Mouse (Mus musculus) adrenal gland, adult 18-20 months (tissue): ENCODE results near the gene Apof. TPM values are rescaled to one million over a fixed set of nuclear protein-coding genes. Genes with fewer than 3 reads are reported as not detected.
A peak's percentile ranks its signal among the peaks of the same experiment; 100 is the strongest.
"Not testable (repeated sequence)": the region's sequence is repeated elsewhere in the genome, so short reads cannot be mapped to it uniquely, and the experiment has no call there.

Experiments used
- DNase-seq, 2 experiments: peaks; one replicate each; pipeline ENCODE4 v3.0.0; 2021 to 2022; ENCODE audit warnings: low spot score in 2 of 2
- total RNA-seq, 2 experiments: library from RNA; stranded (reverse); gene quantifications; 1 replicate in 1 of 2; 2 replicates in 1 of 2; pipeline ENCODE4 v1.2.3; 2021

Gene Apof
- total RNA-seq, 2 experiments from 2014 or later = 0.64 to 10.7 TPM

DNA sequence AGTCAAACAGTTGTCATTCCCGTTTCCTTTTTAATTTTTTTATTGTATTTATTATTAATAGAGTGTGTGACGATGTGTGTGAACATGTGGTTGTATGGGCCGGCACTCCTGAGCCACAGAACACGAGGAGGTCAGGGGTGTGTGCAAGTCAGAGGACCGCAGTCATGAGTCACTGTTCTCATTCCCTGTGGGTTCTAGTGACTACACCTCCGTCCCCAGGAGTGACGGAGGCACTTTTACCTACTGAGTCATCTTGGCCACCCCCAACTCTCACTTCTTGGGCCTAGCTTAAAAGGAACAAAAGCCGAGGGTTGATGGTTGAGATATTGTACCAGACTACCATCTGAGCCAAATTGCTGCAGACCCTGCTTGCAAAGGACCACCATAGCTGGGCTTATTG lies 12.1 kb upstream of the Apof start:
- no peak for DNase-seq

DNA sequence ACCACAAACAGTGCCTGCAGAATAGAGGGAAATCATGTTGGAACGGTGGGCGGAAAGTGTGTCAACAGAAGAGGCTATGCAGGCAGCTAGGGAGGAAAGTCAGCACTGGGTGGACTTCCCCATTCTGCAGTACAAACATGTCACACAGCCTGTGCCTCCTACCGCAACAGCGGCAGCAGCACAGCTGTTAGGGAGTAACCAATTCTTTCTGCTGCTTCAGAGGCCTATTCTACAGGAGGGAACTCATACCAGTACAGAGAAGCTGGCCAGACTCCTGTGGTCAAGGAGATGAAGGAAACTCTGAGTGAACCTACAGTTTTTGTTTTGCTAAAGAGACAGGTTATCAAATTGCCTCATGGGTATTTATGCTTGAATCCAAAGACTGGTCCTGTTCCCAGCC lies 9.5 kb upstream of the Apof start:
- no peak for DNase-seq

DNA sequence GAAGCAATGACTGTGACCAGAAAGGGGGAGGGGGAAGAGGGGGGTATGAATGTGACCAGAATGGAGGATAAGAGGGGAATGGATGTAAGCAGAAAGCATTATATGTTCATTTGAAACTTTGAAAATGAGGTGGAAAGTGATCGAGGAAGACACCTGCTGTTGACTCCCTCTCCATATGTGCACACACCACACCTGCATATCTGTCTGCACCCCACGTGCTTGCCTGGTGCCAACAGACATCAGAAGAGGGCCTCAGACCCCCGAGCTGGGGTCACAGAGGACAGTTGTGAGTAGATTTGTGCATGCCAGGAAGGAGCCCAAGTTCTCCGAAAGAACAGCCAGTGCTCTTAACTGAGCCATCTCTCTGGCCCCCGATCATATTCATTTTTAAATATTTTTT lies 8.5 kb upstream of the Apof start:
- DNase-seq = no peak

DNA sequence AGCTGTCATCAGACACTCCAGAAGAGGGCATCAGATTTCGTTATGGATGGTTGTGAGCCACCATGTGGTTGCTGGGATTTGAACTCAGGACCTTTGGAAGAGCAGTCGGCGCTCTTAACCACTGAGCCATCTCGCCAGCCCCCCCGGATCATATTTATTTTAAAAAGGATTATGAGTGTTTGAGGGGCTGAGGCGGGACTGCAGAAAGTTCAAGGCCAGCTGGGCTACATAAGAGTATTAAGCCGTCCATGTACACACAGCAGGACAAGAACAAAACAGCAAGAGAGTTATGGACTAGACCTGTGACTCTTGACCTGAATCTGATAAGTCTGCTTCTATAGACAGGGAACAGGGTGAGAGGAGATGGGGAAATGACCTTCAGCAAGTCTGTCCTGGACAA lies 8.1 kb upstream of the Apof start:
- DNase-seq = not testable (repeated sequence)

DNA sequence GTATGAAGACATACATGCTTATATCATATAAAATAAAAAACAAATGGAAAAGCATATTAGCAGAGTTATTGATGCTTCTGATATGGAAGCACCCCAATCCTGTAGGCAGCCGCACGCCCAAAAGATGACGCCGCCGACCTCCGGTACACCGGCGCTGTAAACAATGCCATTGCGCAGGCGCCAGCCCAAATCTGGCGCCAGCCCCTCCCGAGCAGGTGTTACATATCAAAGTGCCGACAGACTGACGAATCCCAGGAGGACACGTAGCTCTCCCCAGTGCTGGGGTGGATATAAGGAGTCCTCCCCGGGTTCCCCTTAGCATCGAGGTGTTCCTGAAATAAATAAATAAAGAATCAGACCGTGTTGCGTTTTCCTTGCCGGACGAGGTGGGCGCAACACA lies 6.2 kb upstream of the Apof start:
- DNase-seq = no peak

DNA sequence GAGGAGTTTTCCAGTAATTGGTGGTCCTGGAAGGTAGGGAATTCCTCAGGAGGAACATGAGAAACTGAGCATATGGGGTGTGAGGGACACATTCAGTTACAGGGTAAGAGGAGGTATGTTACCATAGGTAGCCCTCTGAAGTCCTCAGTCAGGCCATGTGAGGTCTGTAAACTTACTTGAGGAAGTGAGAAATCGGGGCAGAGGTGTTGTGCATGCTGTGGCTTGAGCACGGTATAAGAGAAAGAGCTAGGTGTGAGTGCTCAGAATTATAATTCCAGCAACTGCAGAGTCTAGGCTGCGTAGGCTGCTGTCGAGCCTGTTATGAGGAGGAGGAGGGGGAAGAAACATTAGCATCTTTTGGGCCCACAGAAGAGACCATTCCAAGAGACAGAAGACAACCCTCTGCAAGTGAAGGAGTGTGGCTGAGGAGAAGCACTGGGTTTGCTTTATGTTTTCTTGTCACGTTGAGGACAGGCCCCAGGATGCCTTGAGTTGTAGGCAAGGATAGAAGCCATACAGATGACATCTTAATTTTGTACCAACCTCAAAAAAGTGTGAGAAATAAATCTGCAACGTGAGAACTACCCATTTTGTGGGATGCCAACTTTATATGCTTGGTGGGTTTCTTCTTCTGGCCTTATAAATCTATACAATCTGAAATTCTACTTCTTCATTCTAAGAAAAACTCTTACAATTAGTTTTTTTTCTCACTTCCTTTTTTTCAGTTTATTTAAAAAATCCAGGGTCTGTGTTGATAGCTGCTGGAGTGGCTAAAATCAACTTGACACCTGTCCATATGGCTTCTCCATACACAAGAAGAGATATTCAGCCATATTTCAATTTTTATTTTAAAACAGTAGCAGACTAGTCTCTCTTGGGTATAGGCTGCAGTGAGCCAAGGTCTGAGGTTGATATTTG lies 4.8 kb upstream of the Apof start:
- no peak for DNase-seq

DNA sequence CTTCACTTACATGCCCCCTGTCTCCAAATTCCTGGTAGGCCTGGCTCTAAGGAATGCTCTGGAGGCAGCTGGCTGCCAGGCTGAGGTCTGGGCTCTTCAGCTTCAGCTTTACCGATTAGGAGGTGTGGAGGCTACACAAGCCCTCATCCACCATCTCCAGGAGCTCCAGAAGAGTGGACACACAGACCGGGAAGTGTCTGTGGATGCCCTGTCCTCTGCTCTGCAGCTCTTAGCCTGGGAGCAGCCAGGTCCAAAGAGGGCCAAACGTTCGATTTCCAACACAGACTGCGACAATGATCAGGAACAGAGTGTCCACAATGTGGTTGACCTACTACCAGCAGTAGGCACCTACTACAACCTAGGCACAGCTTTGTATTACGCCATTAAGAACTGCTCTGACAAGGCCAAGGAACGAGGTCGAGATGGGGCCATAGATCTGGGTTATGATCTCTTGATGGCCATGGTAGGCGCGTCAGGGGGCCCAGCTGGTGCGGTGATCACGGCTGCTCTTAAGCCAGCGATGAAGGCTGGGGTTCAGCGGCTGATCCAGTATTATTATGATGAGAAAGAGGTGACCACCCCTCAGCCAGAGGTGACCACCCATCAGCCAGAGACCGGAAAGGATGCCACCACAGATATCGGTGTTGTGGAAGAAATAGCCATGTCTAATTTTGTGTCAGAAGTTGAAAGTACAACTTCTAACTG lies 887 bp downstream of the Apof start:
- no peak for DNase-seq

DNA sequence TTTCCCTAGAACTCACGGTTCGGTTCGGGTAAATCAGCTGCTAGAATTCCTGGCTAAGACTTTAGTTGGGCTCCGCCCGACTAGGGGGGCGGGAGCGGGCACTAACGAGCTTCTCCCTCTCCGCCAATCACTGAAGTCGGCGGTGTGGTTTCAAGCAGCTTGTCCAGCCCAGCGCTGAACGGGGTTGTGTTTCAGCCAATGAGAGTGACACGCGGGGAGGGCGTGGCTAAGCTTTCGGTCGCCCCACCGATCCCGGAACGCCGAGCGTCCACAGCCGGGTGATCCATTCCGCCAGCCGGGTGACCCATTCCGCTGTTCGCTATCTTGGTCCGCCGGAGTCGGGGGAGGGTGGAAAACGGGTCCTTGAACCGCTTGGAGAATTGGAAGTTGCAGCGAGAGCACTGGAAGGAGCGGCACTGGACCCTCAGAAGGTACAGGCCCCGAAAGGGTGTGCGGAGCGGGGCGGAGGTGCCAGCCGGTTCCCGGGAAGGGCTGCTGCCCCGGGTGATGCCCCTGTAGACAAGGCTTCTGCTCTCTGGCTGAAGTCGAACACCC lies 1.9 kb downstream of the Apof start, which contains the start of gene Stat2:
TSS of gene Stat2 (plus strand) at position 273 of the 555 bp plus-strand sequence.
- DNase-seq = peak; percentile 92 to 95

DNA sequence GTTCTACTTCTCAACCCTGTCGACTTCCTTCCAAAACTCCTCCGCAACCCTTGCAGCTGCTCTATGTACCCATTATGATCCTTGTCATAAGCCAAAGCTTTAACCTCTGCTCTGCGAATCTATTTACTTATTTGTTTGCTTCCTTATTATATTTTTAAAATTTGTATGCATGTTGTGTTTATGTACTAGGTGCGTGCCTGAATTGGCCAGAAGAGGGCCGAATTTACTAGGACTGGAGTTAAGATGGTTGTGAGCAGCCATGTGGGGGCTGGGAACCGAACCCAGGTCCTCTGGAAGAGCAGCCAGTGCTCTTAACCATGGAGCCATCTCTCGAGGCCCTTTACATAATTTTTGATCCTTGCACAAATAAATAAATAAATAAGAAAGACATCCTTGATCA lies 2.4 kb downstream of the Apof start:
- DNase-seq = no peak

DNA sequence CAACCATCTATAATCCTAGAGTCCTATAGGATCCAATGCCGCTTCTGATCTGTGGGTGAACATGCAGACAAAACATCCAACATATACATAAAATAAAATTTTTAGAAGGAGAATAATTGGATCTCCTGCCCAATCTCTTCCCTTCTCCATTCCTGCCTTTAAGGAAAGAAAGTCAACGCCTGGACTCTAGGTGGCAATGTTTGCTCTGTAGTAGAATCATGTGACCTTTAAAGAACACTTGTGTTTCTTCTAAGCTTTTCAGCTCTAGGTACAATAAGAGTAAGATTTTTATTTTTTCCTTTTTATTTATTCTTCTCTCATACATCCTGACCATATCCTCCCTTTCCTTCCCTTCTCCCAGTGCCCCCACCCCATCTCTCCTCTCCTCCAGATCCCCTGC lies 3.4 kb downstream of the Apof start:
- no peak for DNase-seq

DNA sequence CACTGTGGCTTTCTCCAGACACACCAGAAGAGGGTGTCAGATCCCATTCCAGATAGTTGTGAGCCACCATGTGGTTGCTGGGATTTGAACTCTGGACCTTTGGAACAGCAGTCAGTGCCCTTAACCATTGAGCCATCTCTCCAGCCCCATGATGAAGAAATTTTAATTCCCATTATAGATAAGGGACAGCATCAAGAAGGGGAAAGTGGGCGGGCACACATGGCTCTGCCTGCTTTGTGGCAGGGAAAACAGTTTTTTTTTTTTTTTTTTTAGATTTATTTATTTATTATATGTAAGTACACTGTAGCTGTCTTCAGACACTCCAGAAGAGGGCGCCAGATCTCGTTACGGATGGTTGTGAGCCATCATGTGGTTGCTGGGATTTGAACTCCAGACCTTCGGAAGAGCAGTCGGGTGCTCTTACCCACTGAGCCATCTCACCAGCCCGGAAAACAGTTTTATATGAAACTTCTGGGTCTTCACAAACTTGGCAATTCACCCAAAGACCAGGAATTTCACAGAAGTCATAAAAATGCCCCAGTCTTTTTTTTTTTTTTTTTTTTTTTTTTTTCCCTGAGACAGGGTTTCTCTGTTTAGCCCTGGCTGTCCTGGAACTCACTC lies 4.5 kb downstream of the Apof start:
- DNase-seq = not testable (repeated sequence)

DNA sequence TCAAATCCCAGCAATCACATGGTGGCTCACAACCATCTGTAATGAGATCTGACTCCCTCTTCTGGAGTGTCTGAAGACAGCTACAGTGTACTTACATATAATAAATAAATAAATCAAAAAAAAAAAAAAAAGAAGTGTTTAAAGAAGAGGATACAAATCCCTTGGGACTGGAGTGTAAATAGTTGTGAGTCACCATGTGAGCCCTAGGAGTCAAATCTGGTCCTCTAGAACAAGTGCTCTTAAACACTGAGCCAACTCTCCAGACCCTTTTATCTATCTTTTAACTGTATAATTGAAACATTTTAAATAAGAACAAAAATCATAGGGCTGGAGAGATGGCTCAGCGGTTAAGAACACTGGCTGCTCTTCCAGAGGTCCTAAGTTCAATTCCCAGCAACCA lies 6.9 kb downstream of the Apof start:
- not testable (repeated sequence) for DNase-seq

DNA sequence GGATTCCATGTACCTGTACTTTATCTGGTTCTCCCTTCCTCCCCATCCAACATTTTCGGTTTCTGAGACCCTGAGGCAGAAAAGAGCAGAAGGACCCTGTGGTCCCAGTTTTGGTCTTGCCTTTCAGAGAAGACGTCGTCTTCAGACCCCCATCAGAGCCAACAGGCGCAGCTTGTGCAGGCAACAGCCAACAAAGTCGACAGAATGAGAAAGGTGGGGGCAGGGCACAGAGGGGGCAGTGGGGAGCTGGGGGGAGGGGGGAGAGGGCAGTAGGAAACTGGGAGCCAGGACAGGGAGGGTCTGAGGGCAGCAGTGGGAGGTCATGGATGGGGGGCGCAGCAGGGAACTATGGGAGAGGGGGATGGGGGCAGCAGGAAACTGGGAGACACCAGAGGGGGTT lies 9.7 kb downstream of the Apof start:
- DNase-seq = no peak

DNA sequence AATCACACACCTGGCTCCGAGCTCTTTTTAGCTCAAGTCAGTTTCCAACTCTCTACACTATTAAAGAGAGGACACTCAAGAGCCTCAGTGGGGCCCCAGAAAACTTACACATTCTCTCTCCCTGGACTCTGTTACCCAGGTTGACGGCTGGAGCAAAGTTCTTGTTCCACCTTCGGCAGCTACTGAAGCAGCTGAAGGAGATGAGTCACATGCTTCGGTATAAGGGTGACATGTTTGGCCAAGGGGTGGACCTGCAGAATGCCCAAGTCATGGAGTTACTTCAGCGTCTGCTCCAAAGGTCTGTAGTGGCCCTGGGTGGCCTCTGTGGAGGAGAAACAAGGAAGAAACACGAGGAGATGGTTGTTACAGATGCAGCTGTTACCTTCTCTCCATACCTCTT lies 12.5 kb downstream of the Apof start:
- DNase-seq = no peak

DNA sequence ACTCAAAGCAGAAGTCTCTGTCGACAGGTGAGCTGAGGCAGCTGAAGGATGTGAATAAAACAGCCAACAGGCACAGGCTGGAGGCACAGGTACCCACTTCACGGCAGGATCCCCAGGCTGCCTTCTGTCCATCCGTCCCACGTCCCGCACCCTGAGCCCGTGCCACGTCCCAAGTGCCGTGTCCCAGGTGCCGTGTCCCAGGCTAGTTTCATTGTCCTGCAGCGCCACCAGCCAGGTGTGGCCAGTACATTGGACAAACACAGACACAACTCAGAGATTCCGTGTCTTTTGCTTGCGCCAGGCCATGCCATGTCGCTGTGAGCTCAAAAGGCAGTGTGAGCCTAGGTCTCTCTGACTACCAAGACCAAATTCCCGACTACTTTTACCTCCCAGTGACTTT lies 13.2 kb downstream of the Apof start:
- DNase-seq = no peak

DNA sequence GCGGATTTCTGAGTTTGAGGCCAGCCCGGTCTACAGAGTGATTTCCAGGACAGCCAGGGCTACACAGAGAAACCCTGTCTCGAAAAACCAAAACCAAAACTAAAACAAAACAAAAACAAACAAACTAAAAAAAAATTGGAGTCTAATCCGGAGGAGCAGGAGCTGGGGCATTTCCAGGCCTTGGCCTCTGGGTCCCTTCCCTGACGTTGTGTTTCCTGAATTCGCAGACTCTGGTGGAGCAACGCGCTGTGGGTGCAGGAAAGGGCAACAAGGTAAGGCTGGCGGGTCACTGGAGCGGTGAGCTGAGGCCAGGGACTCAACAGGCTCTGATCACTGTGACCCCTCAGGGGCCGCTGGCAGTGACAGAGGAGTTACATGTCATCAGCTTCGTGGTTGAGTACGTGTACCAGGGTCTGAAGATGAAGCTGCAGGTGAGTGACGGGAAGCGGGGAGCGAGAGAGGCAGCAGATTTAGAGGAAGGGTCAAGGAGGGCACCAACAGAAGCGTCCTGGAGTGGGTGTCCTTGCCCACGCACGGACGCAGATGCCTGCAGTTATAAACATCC lies 14.5 kb downstream of the Apof start:
- DNase-seq = no peak

DNA sequence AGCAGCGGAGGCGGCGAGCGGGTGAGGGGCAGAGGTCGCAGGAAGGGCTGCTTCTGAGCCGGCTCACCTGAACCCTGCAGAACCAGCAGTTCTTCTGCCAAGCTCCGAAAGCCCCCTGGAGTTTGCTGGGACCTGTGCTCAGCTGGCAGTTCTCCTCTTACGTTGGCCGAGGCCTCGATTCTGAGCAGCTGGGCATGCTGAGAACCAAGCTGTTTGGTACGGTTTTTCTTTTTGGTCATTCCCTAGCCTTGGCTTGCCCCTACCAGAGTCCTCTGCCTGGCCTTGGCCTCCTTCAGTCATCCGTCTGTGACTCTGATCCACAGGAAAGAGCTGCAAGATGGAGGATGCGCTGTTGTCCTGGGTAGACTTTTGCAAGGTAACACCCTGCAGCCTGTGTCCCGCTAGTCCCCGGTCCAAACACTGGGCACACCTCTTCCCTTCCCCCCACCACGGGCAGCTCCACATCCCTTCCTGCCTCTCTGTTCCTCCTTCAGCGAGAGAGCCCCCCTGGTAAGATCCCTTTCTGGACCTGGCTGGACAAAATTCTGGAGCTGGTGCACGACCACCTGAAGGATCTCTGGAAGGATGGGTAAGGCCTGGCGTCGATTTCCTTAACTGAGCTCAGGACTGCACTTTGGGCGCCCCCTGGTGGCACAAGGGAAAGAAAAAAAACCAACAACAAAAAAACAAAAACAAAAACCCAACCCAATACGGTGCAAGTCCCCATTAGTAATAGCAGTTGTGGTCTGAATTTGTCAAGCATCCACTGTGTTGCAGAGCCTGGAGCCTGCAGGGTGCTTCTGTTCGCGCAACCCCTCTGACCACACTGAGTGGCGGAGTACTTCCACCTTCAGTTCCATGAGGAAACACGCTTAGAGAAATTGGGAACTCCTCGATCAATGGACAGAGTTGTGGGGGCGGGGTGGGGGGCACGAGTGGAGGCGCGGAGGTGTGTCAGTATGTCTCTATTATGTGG lies 15.4 kb downstream of the Apof start:
- DNase-seq = peak; percentile 60 to 72

DNA sequence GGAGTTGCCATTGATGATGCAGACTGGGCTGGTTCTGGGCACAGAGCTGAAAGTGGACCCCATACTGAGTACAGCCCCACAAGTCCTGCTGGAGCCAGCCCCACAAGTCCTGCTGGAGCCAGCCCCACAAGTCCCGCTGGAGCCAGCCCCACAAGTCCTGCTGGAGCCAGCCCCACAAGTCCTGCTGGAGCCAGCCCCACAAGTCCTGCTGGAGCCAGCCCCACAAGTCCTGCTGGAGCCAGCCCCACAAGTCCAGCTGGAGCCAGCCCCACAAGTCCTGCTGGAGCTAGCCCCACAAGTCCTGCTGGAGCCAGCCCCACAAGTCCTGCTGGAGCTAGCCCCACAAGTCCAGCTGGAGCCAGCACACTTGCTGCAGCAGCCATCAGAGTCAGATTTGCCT lies 22.1 kb downstream of the Apof start:
- DNase-seq = not testable (repeated sequence)

DNA sequence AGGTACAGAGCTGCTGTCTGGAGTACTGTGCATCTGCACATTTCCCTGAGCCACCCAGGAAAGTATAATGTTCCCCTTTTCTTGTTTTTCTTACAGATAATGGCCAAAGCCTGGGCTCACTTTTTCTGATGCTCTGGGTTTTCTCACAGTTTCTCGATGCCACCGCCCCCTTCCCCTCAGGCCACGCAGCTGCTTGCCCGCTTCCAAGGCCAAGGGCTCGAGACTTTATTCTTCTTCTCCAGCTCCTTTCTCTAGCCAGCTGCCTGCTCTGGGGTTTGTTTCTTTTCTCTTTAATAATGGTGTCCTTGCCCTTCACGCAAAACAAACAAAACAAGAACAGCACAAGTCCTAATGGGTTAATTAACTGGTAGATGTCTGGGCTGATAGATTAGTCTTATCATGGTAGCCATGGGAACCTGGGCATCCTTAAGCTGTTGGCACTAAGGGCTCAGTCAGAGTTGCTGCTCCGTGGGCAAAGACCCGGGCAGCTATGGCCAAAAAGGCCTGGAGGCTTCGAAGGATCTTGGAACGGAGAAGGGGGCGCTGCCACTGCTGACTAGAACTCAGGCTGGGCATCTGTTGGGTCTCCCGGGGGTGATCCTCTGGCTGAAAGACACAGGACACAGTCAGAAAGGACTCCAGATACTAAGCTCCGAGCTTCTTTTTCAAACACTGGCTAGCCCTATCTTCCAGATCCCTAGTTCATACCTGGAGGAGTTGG lies 28.1 kb downstream of the Apof start:
- DNase-seq = no peak
